Mouse (Mus musculus) myocyte (in vitro differentiated cells): ENCODE measurements around the gene Fbxo31.

Experiments used
- CEBPB ChIP-seq: IDR thresholded peaks from 2 replicates; pipeline ENCODE4 v1.6.1; 2011; ENCODE audit warnings: mild to moderate bottlenecking, moderate library complexity; ENCODE audit not compliant: poor library complexity, insufficient read depth, severe bottlenecking
- E2F4 ChIP-seq: IDR thresholded peaks from one replicate; pipeline ENCODE4 v1.6.1; 2011; ENCODE audit warnings: mild to moderate bottlenecking, control low read depth, moderate library complexity; ENCODE audit not compliant: insufficient read depth
- POLR2A ChIP-seq: IDR thresholded peaks from one replicate; pipeline ENCODE4 v1.6.1; 2011; ENCODE audit warnings: low read depth, mild to moderate bottlenecking, control low read depth, moderate library complexity; ENCODE audit not compliant: insufficient read length
- TCF12 ChIP-seq: IDR thresholded peaks from one replicate; pipeline ENCODE4 v1.6.1; 2011; ENCODE audit warnings: mild to moderate bottlenecking, control low read depth; ENCODE audit not compliant: poor library complexity, insufficient read depth, severe bottlenecking
- USF1 ChIP-seq: IDR thresholded peaks from one replicate; pipeline ENCODE4 v1.6.1; 2011; ENCODE audit warnings: low read depth, mild to moderate bottlenecking, control low read depth, moderate library complexity

DNA sequence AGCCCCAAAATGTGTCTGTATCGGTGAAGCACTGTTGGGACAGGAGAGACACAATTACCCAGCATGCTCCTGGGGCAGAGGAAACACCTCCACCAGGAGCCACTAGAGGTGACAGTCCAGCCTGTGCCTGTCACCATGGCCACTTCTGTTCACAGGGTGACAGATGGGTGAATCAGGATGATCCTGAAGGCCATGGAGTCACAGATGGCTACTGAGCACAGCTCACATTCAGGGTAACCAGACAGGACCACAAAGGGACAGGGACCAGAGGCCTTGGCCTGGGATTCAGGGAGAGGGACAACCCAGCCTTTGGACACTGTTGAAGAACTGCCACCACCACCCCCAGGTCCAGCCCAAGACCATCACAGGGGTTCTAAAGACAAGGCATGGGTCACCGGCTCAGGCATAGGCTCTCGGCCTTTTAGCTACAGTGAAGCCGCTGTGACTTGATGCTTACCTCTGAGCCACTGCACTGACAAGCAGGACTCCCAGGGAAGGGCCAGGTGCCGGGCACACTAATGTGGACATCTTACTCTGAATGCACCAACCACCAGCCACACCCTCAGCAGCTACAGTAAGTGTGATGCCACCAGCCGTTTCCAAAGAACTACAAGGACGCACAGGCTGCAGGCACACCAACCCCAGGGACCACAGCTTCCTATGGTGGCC lies 18.0 kb downstream of the Fbxo31 start:
- no peak for TF ChIP-seq POLR2A
- TF ChIP-seq E2F4, result no peak
- TF ChIP-seq TCF12, result no peak
- no peak for TF ChIP-seq CEBPB
- TF ChIP-seq USF1, result no peak
